Mouse (Mus musculus) olfactory bulb, adult 2 months (tissue): ENCODE results near the gene Mycbp2.

ENCODE experiments used
- CTCF ChIP-seq: fragments of 200-500 bp; IDR thresholded peaks from 2 replicates; pipeline ENCODE4 v1.5.1; 2012; ENCODE audit warnings: low read depth, mild to moderate bottlenecking, low read length, moderate library complexity; ENCODE audit not compliant: insufficient read depth
- POLR2A ChIP-seq: fragments of 200-500 bp; IDR thresholded peaks from 2 replicates; pipeline ENCODE4 v1.6.1; 2012; ENCODE audit warnings: mild to moderate bottlenecking, low read depth, low read length, moderate library complexity; ENCODE audit not compliant: insufficient read depth

- TF ChIP-seq POLR2A: no peak
- no peak for TF ChIP-seq CTCF
Observed at GRCm38 (mm10) chr14:103072731-103073130, 273.9 kb downstream of the Mycbp2 start.
